Comparison of ENCODE assay signal across 25 mouse cellular contexts in the genomic region with DNA sequence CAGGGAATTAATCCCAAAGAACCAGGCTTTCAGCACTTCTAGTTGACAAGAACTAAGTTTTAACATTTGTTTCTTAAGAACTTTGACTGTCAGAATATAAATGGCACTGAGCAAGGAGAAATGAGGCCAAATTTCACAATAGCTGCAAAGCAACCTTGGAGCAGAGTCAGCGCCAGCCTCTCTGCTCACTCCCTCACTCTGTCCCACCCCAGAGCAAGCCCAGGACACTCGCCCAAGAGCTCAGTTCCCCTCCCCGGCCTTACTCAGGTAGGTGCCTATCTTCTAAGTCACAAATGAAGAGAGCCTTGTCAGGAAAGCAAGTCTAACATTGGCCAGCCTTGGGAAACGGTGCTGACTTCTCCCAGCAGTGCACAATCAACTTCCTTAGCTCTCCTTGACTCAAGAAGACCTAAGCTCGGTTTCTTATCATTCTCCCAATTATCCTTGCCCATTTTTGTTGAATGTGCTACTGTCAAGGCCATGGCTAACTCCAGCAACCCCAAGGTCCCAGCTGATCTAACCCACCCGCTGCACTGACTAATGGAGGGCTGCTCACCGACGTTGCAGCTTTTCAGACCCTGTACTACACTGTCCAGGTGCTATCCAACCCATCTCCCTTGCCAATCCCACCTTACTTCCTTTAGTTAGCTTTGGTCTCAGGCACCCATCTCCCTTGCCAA.
DNase-seq lines count a peak whose midpoint lies in the region; ATAC-seq and TF ChIP-seq lines count a peak whose summit lies in the region.
"Had no signal": no experiment of that assay in that cellular context is flagged by ENCODE, and none has a peak within 500 bp of the region (broad histone marks: within the 10 kb centered on the region; RNA-seq: fewer than 3 reads in every experiment).

No protein-coding gene starts in this region.

- no peak overlapping the region for H3K9ac ChIP-seq in intestine, embryonic 16.5 days (ENCODE audit: low read depth, low read length)
- H3K9ac ChIP-seq: forebrain, embryonic 12.5 days; hindbrain, embryonic 12.5 days; limb, embryonic 12.5 days; liver, embryonic 14.5 days; midbrain, embryonic 13.5 days; stomach, embryonic 15.5 days had no signal

- WGBS in intestine, embryonic 16.5 days: 87% methylated on average over 8 of the region's 8 CpGs

- 0 out of 2 replicates have a peak, but pooled peaks cover 3% of the 10 kb centered on the region for H3K4me1 ChIP-seq in intestine, embryonic 16.5 days (ENCODE audit: control insufficient read depth, insufficient read depth, low read length)
- H3K4me1 ChIP-seq: forebrain, embryonic 12.5 days; hindbrain, embryonic 12.5 days; midbrain, embryonic 13.5 days; stomach, embryonic 15.5 days had no signal

- no peak for DNase-seq in layer of hippocampus, adult 2 months (ENCODE audit: low spot score in 2 of 2)
- DNase-seq in layer of hippocampus, adult 18-20 months (ENCODE audit: low spot score in 2 of 2): no peak
- peak; percentile 37 for DNase-seq in ovary, adult 18-20 months (ENCODE audit: low spot score)
- DNase-seq in ovary, postnatal 10 days (ENCODE audit: low spot score): no peak
- DNase-seq in adrenal gland, postnatal 36 days: peak; percentile 67 to 76
- DNase-seq in layer of hippocampus, postnatal 25 days (ENCODE audit: extremely low spot score in 1 of 2, low spot score in 1 of 2): no peak
- DNase-seq: cerebellum, adult 8-10 months; gastrocnemius, postnatal 14 days; heart, postnatal 10 days; kidney, adult 8-10 months; kidney, postnatal 14 days; retina, postnatal 1 day; thymus, adult 18-20 months; thymus, postnatal 4 days had no signal

- H3K27me3 ChIP-seq in intestine, embryonic 16.5 days (replicated peaks; ENCODE audit: control insufficient read depth, insufficient read depth, low read length): no peaks in the 10 kb centered on the region
- H3K27me3 ChIP-seq: CH12.LX; forebrain, embryonic 12.5 days; hindbrain, embryonic 12.5 days; limb, embryonic 12.5 days; midbrain, embryonic 13.5 days; stomach, embryonic 15.5 days had no signal

- H3K4me2 ChIP-seq in intestine, embryonic 16.5 days (ENCODE audit: low read depth, low read length): no peak overlapping the region
- H3K4me2 ChIP-seq: forebrain, embryonic 12.5 days; hindbrain, embryonic 12.5 days; limb, embryonic 12.5 days; midbrain, embryonic 13.5 days; stomach, embryonic 15.5 days had no signal

- no peaks in the 10 kb centered on the region for H3K36me3 ChIP-seq in intestine, embryonic 16.5 days (ENCODE audit: control insufficient read depth, insufficient read depth, low read length)
- H3K36me3 ChIP-seq: embryonic facial prominence, embryonic 10.5 days; forebrain, embryonic 12.5 days; heart, embryonic 10.5 days; hindbrain, embryonic 12.5 days; limb, embryonic 12.5 days; midbrain, embryonic 13.5 days; stomach, embryonic 15.5 days had no signal

- no peak overlapping the region for H3K4me3 ChIP-seq in layer of hippocampus, adult 2 months
- H3K4me3 ChIP-seq in intestine, embryonic 16.5 days (ENCODE audit: low read length): no peak overlapping the region
- H3K4me3 ChIP-seq: embryonic facial prominence, embryonic 10.5 days; forebrain, embryonic 12.5 days; heart, embryonic 10.5 days; hindbrain, embryonic 12.5 days; limb, embryonic 12.5 days; midbrain, embryonic 13.5 days; myocyte; stomach, embryonic 15.5 days had no signal

- TF ChIP-seq CTCF in layer of hippocampus, adult 2 months (conservative IDR thresholded peaks at IDR 0.05): no peak

- 0 out of 2 replicates have a peak overlapping the region, but pooled peaks have one; percentile 1 for H3K27ac ChIP-seq in layer of hippocampus, adult 2 months
- no peak overlapping the region for H3K27ac ChIP-seq in intestine, embryonic 16.5 days (ENCODE audit: low read length)
- H3K27ac ChIP-seq: embryonic facial prominence, embryonic 10.5 days; forebrain, embryonic 12.5 days; heart, embryonic 10.5 days; hindbrain, embryonic 12.5 days; limb, embryonic 12.5 days; liver, embryonic 14.5 days; midbrain, embryonic 13.5 days; stomach, embryonic 15.5 days had no signal

- ATAC-seq in intestine, embryonic 16.5 days: no peak
- ATAC-seq: midbrain, embryonic 13.5 days had no signal

- no peaks in the 10 kb centered on the region for H3K9me3 ChIP-seq in intestine, embryonic 16.5 days (ENCODE audit: control insufficient read depth, low read length)
- H3K9me3 ChIP-seq: embryonic facial prominence, embryonic 10.5 days; forebrain, embryonic 12.5 days; heart, embryonic 10.5 days; hindbrain, embryonic 12.5 days; limb, embryonic 12.5 days; midbrain, embryonic 13.5 days; stomach, embryonic 15.5 days had no signal

Comparison
In these comparisons a context has a peak if more than half of its experiments do, and no peak if none do; other contexts are left out.
1. DNase-seq: peak in ovary, adult 18-20 months (single experiment) and adrenal gland, postnatal 36 days (2 of 2); none in layer of hippocampus, adult 2 months (0 of 2), layer of hippocampus, adult 18-20 months (0 of 2), ovary, postnatal 10 days (single experiment) and layer of hippocampus, postnatal 25 days (0 of 2).